Mouse (Mus musculus): ENCODE data around the gene Cpne1.
A peak's percentile ranks its signal among the peaks of the same experiment; 100 is the strongest.

Cpne1 gene

GRCm38 (mm10) chr2:156079183-156079560 is 32.6 kb downstream of the Cpne1 start:
- no peak for DNase-seq

- DNase-seq, result no peak
Measured at GRCm38 (mm10) chr2:156078421-156079182, 33.2 kb downstream of the Cpne1 start.

- DNase-seq, result no peak
Measured at GRCm38 (mm10) chr2:156077461-156077860, 34.3 kb downstream of the Cpne1 start.

GRCm38 (mm10) chr2:156073725-156074124 is 38.0 kb downstream of the Cpne1 start:
- peak in 1 of 2 experiments; percentile 24 for DNase-seq

- DNase-seq, result no peak
Measured at GRCm38 (mm10) chr2:156071236-156071635, 40.5 kb downstream of the Cpne1 start.

- no peak for DNase-seq
Measured at GRCm38 (mm10) chr2:156067916-156068315, 43.8 kb downstream of the Cpne1 start.

- no peak for DNase-seq
Measured at GRCm38 (mm10) chr2:156066126-156066525, 45.6 kb downstream of the Cpne1 start.

- peak; percentile 67 to 74 for DNase-seq
Measured at GRCm38 (mm10) chr2:156065099-156066041, 46.4 kb downstream of the Cpne1 start, which contains the start of gene Spag4. Spag4 (plus strand) TSS chr2:156065175.

GRCm38 (mm10) chr2:156052816-156053215 is 58.9 kb downstream of the Cpne1 start, which contains the start of gene Fer1l4:
Fer1l4 (minus strand) TSS chr2:156052947.
- peak; percentile 36 to 51 for DNase-seq

- DNase-seq, result peak; percentile 36 to 44
Measured at GRCm38 (mm10) chr2:156047929-156048328, 63.8 kb downstream of the Cpne1 start.

GRCm38 (mm10) chr2:156042903-156043302 is 68.9 kb downstream of the Cpne1 start:
- no peak for DNase-seq

GRCm38 (mm10) chr2:156039390-156039789 is 72.4 kb downstream of the Cpne1 start:
- DNase-seq, result no peak

- no peak for DNase-seq
Measured at GRCm38 (mm10) chr2:156025482-156025881, 86.3 kb downstream of the Cpne1 start.

Data from lung, adult 18-20 months (tissue).